Mouse (Mus musculus): ENCODE measurements around the gene Gfod1.

Gfod1 gene

DNA sequence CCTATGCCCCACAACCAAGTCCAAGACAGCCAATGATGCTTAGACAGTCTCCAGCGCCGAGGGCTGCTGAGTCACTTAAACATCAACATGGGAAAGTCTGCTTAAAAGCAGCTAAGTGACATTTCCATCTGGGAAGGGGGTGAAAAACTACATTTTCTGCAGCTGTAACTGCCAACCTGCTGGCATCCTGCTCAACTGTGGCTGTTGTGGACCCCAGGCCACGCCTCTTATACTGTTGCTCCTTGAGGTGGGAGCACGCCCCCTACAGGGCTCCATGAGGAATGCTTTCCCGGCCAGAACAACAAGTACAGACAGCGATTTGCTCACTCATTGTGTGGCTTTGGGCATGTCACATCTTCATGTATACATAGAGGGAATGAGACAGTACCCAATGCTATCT is 106.8 kb downstream of the Gfod1 start:
- no peak for DNase-seq

DNA sequence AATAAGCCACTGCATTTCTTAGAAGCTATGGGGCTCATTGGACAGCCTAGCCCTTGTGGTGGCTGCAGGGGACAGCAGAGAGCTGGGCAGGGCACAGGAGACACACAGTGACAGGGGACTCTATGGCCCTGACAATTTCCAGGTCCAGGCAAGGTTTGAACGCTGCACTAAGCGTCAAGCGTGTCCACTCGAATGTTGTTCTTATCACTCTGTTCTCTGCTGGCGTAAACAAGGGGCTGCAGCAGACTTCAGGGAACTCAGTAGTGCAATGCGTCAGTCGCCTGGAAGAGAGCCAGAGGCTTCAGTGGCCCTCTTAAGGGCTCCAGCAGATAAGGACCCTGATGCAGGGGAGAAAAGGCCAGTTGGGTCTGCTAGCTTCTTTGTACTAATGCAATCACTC is 108.0 kb downstream of the Gfod1 start:
- no peak for DNase-seq

DNA sequence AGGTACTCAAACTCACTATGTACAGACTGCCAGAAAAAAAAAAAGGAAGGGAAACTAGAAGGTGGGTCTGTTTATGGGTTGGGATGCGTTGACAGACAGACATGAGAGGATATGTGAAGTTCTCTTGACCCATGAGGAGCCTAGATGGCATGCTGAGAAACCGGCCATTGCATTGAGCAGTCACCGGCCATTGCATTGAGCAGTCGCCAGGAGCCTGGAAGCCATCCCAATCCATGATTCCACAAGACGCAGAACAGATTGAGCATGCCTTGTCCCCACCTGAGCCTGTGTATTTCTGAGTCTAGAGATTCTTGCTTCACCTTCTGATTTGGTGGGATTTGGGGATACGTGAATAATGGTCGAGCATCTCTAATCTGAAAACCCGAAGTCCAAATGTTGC is 110.0 kb downstream of the Gfod1 start:
- DNase-seq, result no peak

DNA sequence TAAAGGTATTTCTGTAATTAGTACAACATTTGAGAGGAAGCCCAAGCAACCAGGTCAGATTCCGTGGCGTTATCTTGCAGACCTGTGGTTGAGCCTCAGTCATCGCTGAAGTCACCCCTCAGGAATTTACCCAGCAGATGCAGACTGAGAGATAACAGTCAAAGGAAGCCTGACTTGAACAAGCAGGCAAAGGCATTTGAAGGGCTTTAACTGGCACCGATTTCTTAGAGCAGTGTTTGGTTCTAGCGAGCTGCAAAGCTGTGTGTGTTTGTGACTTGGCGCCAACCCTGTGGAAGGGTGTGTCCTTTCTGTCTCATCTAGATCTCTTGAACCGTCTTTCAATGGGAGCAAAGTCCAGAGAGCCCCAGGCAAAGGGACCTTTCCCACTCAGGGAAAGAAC is 110.7 kb downstream of the Gfod1 start:
- DNase-seq, result no peak

DNA sequence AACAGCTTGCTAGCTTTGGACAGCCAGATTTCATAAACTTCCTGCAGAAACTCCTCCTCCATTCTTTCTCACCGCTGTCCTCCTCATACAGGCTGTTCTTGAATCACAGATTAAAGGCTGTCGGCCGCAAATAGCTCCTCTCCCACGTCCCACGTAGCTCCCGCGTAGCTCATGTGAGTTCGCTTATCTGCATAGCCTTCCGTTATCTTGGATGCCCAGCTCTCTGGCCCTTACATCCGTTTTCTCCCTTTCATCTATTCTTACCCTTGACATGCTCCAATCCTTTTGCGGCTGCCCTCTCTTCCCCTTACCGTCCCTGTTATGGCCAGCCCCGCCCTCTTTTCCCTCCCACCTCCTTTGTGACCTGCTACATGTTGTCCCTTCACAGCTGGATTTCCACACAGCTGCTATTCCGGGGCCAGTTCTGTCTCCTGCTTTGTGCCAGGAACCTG is 112.2 kb downstream of the Gfod1 start:
- no peak for DNase-seq

DNA sequence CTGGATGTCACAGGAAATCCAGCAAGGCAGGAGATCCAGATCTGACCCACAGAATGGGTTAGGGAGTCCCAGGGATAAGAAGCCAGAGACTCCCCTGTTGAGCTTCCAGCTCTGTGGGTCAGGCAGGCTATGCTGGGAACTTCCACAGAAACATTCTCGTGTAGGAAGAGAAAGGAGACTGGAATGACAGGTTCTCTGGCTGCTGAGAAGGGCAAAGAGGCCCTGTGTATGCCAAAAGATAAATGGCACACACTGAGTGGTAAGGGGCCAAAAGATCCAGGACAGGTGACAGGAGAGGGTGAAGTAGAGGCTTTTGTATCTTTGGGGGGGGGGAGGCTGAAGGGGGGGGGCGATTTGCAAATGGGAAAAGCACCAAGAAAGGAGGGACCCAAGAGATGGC is 112.7 kb downstream of the Gfod1 start:
- no peak for DNase-seq

DNA sequence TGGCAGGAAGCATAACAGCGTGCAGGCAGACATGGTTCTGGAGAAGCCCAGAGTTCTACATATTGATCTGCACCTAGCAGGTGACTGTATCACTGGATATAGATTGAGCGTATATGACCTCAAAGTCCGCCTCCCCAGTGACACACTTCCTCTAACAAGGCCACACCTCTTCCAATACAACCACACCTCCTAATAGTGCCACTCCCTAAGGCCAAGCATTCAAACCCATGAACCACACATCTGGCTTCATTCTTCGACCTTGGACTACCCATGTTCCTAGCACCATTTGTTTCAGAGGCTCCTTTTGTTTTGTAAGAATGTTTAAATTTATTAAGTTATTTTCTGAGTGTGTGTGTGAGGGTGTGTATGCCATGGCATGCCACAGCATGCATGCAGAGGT is 116.2 kb downstream of the Gfod1 start:
- no peak for DNase-seq

DNA sequence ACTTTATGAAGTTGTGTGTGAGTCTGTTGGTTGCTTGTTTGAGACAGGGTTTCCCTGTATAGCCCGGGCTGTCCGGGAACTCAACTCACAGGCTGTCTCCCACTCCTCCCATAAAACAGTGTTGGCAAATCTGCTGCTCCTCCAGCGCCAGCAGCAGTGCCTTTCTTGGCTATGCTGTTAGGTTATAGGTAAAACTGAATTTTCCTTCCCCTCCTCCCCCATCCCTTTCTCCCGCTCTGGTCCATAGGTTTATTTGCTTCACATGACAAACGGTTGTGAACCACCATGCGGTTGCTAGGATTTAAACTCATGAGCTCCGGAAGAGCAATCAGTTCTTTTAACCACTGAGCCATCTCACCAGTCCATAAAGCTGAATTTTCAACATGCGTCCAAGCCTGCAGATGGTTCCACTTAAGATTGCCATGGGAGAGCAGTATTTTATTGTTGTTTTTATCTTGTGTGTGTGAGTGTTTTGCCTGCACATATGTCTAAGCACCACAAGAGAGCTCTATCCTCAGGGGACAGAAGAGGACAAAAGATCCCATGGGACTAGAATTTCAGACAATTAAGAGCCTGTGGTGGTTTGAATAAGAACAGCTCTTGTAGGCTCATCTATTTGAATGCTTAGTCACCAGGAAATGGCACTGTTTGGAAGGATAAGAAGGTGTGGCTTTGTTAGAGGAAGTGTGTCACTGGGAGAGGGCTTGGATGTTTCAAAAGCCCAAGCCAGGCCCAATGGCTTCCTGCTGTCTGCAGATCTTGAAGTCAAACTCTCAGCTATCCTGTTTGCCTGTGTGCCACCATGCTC is 120.5 kb downstream of the Gfod1 start:
- DNase-seq, result no peak

DNA sequence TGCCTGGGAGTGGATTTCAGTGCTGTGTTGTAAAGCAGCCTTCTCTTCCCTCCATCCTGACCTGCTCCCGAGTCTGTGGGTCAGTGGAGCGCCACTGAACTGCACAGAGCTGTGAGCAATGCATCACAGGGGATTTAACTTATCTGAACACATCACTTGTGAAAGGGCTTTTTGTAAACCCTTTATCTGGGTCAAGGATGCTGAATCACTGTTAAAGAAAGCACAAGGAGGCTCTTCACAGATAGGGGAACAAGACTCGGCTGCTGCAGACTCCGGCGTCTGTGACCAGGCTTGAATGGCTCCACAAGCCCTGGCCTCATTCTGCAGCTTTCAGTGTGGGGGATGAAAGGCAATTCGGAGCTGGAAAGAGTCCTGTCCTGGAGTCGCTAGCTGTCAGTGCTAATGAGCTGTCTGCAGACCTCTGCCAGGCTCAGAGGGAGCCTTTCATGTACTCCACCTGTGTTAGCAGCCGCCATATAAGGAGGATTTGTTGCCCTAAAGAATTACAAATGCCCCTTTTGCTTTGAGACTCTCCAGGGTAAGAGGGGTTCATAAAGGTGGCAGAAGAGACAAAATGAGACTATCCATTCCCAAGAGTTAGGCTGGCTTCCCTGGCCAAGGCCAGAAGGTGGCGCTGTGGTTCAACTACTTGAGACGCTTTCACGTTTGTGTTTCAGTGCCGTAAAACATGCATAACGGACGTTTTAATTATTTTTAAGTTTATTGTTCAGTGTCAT is 121.3 kb downstream of the Gfod1 start:
- DNase-seq, result peak; percentile 77

DNA sequence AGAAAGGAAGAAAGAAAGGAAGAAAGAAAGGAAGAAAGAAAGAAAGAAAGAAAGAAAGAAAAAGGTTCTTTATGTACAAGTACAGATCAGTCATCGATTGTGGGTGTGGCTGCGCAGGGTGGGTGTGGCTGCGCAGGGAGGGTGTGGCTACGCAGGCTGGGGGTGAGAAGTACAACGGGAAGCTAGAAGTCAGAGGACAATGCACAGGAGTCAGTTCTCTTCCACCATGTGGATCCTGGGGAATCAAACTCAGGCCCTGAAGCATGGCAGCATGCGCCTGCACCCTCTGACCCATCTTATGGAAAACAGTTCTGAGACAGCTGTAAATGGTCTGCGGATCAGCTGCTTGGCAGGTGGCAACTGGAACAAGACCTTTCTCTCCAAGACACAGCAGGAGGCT is 122.9 kb downstream of the Gfod1 start:
- no peak for DNase-seq

DNA sequence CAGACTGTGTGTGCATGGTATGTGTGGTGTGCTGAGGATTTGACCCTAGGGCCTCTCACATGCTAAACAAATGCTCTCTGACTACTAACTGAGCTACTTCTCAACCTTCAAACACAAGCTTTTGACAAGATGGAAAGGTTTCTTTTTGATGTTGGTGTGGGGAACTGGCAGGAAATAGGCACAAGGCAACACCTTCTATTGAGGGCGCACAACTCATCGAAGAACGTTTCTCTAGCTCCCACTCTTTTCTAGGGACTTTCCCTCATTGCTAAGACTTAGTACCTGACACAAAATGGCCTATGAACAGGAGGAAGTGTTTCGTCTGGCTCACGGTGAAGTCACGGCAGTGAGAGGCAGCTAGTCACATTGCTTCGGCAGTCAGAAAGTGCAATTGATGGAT is 126.7 kb downstream of the Gfod1 start:
- no peak for DNase-seq

DNA sequence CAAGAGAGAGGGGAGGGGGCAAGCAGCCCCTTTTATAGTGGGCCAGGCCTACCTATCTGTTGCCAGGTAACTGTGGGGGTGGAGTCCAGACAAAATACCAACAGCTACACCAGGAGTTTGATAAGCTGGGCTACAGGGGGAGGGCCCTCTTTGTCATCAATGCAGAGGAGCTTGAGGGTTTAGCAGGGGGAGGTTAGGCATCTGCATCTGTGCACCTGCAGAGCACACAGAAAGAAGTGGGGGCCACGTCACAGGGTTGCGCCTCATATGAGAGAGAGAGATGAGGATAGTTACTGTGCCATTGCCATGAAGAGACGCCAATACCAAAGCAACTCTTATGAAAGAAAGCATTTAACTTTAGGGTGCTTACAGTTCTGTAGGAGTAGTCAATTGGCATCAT is 127.3 kb downstream of the Gfod1 start:
- no peak for DNase-seq

DNA sequence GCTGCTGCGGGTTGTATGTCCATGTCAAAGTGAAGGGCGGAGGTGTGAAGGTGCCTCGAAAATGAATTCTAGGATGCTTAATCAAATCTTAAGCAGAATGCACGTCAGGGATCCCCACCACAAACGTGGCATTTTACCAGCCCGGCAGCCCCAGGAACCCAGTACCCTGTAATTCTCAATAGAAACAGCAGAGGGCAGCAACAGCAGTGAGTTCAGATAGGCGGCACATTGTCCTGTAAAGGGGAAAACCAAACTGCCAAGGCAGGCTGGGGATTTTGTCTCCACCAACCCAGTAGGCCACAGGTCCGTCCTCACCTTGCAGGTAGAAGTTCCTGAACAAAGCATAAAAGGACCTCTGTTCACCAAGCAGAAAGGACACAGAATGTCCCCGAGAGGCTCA is 130.7 kb downstream of the Gfod1 start:
- peak; percentile 85 for DNase-seq

DNA sequence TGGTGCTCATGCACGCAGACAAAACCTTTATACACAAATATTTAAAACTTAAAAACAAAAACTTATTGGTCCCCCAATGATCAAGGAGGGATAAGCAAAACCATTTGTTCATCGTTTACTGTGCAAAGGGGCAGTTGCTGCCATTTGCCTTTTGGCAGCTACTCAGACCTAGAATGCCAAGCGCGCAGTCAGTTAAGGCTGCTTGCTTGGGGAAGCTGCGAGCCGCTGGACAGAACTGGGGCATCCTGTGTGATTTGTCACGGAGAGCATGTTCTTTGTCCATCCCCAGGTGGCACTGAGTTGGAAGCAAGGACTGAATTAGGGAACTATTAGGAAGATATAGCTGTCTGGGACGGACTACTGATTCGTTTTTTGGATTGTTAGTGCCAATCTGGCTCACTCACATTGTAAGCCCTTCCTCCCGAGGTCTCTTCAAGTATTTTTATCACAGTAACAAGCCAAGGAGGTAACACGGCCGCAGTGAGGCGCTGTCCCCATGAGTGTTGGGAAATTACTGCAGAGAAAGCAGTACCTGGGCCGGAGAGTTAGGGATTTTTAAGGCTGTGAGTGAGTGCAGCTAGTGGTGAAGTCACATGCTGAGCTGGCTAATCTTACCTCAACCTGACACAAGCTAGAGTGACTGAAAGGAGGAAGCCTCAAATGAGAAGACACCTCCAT is 131.8 kb downstream of the Gfod1 start:
- peak; percentile 27 for DNase-seq

DNA sequence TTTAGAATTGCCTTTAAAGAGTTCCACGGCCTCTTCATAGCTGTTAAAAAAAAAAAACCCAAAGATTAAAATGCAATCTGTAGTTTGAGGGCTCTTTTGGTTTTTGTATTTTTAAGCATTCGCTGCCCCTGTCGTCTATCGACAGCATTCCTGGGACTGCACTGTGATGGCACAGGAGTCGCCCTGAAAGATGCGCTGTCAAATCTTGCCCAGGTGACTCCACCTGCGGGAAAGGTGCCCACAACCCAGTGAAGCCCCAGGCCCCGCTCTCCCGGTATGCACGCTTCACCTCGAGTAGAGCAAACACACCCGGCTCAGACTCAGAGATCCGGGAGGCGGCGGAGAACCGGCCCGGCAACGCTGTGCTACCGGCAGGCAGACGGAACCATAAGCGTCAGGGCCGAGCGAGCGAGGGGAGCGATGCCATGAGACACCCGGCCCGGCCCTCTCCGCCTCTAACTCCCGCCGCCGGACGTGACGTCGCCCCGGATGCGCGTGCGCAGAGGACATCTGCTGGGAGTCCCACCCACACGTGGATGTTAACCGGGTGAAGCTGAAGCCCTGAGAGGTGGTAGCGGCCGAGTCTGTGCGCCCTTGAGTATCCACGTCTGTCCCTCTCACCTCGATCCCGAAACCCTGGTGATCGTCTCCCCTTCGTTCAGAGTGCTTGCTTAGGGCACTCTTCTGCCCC is 132.8 kb downstream of the Gfod1 start, which contains the start of gene Tbc1d7:
Gene Tbc1d7 (minus strand): TSS at position 482 of the 691 bp plus-strand sequence.
- DNase-seq, result peak; percentile 98

DNA sequence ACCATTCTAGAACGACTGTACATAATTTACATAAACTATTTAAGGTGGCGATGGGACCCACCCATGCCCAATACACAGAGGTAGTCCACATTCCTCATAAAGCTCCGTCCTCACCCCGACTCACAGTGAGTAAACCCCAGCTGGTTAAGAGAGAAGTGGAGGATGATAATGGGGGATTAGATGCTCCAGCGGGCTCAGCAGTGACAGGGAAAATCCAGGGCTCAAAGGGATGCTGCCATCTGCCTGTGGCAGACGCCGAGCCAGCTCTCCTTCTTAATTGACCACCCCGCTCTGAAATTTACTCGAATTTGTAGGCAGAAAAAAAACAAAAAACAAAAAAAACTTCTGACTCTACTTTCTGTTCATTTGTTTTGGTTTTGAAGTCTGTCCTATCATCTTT is 136.3 kb downstream of the Gfod1 start:
- no peak for DNase-seq

DNA sequence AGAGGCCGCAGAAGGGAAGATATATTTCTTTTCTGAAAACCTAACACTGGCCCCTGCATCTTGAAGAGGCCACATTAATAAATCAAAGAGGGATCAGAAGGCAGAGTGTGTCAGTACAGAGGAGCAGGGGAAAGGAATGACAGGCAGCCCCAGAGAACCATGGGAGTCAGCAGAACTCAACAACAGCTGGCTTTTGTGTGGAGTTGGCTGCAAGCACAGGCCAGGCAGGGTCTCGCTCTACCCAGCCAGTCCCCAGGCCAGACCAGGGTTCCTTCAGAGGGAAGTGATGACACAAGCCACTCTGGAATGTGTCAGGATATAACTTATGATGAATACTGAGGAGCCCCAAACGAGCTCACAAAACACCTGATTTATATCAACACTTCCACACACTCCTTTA is 144.5 kb downstream of the Gfod1 start:
- peak; percentile 39 for DNase-seq

DNA sequence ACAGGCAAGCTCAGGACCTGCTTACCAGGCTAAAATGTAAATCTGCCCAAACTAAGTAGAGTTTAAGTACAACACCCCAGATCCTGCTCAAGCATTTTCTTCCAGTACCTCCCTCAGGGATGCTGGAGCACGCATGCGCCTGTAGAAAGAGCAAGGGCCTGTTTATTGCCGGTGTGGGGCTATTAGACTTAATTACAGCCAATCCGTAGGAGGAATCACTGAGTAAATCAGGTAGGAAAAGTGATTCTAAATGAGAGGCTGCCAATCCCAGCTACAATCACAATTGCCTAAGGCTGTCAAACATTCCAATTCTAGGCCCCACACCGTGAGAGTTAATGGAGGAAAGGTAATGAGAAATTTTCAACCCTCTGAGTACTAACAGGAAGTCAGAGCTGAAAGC is 145.7 kb downstream of the Gfod1 start:
- peak; percentile 65 for DNase-seq

DNA sequence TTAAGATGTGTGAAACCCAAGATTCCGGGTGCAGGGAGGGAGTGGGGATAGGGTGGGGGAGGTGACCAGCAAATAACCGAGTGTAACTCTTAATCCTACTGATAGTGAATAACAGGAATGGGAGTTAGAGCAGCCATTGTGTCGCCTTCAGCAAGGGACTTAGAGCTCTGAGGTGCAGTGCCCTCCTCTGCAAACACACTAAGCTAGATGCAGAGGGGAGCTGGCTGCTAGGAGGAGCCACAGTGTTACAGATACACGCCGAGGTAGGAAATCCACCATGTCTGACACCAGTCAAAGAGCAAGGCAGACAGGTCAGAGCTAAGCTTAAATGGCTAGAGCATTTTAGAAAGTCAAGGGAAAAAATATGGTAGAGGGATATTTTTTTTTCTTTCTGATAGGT is 146.6 kb downstream of the Gfod1 start:
- DNase-seq, result no peak

DNA sequence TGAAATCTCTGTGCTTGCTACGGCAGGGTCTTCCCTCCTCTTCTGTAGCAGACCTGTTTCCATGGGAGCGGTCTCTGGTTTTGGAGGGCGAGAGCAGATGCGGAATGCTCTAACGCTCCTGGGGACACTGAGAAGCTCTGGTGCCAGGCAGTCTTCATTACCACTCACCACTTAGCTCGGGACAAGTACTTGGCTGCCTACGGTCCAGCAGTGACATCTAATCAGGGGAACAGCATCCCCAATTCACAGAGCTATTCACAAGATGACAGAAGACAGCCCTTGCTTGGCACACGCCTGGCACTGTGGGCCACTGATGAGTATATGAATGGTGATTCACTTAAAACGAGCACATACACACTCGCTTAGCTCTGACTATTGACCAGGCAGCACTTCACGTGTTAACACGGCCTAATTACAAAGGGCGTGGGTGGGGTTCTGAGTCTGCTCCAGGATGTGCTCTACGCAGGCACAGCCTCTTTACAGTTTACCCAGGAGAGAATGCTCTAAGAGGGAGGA is 151.9 kb downstream of the Gfod1 start:
- DNase-seq, result no peak

DNA sequence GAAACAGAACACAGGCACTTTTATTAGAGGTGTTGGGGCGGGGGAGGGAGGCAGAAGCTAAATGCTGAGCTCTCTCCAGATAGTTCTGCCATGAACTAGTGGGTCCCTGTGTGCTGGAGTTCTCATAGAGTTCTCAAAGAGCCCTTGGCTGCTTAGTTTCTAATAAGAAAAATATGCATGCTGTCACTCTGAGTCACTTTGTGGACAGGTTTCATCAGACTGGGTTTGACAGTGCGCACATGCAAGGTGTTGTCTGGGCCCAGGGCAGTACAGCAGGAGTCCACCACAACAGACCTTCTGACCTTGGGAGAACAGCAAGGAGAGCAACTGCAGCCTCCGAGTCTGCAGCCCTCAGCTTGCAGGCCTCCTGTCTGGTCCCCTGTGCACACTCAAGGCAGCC is 154.3 kb downstream of the Gfod1 start:
- no peak for DNase-seq

DNA sequence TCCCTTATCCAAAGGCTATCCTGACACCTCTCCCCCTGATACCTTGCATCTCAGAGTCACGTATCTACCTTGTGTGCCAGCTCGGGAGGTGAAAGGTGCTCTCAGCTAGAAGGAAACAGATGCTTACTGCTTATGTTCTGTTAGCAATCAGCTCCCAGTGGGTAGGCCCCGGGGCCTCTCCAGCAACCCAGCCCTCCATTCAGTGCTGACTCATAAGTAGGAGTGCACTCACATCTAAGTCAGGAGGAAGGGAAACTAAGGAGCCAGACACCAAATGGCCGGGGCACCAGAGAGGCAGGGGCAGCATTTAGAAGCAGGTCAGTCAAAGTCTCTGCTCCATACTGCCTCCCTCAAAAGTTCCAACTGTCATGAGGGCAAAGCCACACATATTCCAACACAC is 155.3 kb downstream of the Gfod1 start:
- no peak for DNase-seq

All from kidney, adult 9 months (tissue).